Mouse (Mus musculus): ENCODE results near the gene Mas1. TPM values are rescaled to one million over a fixed set of nuclear protein-coding genes. Genes with fewer than 3 reads are reported as not detected.

Mas1 gene
- polyA plus RNA-seq (2014; fragmentation: Nextera tagmentation; extraction: Ambion mirVana) = 1.7 and 2.0 TPM in 2 replicates

GRCm38 (mm10) chr17:12868043-12868442, at the start of gene Mas1:
Gene Mas1 (minus strand): TSS chr17:12868143.
- WGBS = 13% methylated on average over 2 of the region's 2 CpGs
- Histone ChIP-seq H3K27ac (ENCODE audit: low read length) (no peak within 1 kb of the TSS; the same call in 1 of the 2 replicates), H3K4me3 (ENCODE audit: low read depth, low read length) (no peak within 1 kb of the TSS), H3K27me3 (ENCODE audit: control insufficient read depth, insufficient read depth, low read length) (no peaks in the 10 kb centered on the region), H3K4me2 (replicated peaks; ENCODE audit: low read depth, low read length) (no peak within 1 kb of the TSS), H3K4me1 (ENCODE audit: control insufficient read depth, insufficient read depth, low read length) (peaks cover 9% of the 10 kb centered on the region; the same call in 1 of the 2 replicates), H3K36me3 (ENCODE audit: control insufficient read depth, insufficient read depth, low read length) (no peaks in the 10 kb centered on the region), H3K9ac (replicated peaks; ENCODE audit: low read depth, low read length) (no peak within 1 kb of the TSS), H3K9me3 (ENCODE audit: control insufficient read depth, low read depth, low read length) (no peaks in the 10 kb centered on the region)
- no peak for ATAC-seq (ENCODE audit: insufficient number of reproducible peaks, insufficient read depth, low FRiP score, low read depth)

GRCm38 (mm10) chr17:12916588-12917380, 48.8 kb upstream of the Mas1 start:
- peak overlapping the region; percentile 69 for H3K4me2 ChIP-seq (replicated peaks; ENCODE audit: low read depth, low read length)
- H3K27me3 ChIP-seq (ENCODE audit: control insufficient read depth, insufficient read depth, low read length) = no peaks in the 10 kb centered on the region
- peaks cover 6% of the 10 kb centered on the region; the same call in 1 of the 2 replicates for H3K4me1 ChIP-seq (ENCODE audit: control insufficient read depth, insufficient read depth, low read length)
- H3K36me3 ChIP-seq (ENCODE audit: control insufficient read depth, insufficient read depth, low read length) = peaks cover 54% of the 10 kb centered on the region
- peak overlapping the region; percentile 92 for H3K27ac ChIP-seq (ENCODE audit: low read length)
- H3K4me3 ChIP-seq (ENCODE audit: low read depth, low read length) = peak overlapping the region; percentile 97
- H3K9ac ChIP-seq (replicated peaks; ENCODE audit: low read depth, low read length) = peak overlapping the region; percentile 99
- ATAC-seq (ENCODE audit: insufficient number of reproducible peaks, insufficient read depth, low FRiP score, low read depth) = peak; percentile 57; the same call in 1 of the 2 replicates
- H3K9me3 ChIP-seq (ENCODE audit: control insufficient read depth, low read depth, low read length) = no peaks in the 10 kb centered on the region
- 1% methylated on average over 40 of the region's 40 CpGs for WGBS

DNA sequence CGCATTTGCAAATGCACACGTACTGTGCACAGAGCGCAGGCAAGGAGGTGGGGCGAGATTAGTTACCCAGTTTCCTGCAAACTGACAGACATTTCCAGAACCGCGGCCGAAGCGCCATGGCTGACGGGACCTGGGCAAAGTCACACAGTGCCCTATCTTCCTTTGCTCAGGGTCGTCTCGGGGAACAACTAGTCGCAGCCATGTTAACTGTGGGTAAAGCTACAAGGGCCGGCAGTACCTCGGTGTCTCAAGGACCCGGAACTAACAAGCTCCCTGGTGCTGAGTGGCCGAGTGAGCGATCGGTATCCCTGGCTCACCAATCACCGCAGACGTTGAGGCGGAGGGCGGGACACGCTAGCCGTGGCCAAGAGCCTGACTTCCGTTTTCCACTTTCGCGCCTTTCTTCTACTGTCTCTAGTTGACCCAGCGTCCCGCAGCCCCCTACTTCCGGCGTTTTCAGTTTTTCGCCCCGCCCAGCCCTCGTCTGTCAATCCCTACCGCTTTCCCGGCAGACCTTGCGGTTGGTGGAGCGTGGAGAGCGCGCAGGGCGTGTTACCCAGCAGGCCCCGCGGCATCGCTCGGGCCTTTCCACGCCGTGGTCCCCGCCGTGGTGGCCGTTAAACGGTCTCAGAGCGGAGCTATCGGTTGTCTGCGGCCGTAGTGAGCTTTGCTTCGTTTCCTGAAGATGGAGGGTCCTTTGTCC, 48.1 kb upstream of the Mas1 start, which contains the start of gene Mrpl18:
Gene Mrpl18, minus strand, starts transcription at position 465 of the 703 bp plus-strand sequence.
- no peaks in the 10 kb centered on the region for H3K9me3 ChIP-seq (ENCODE audit: control insufficient read depth, low read depth, low read length)
- H3K4me3 ChIP-seq (ENCODE audit: low read depth, low read length) = peak within 1 kb of the TSS; percentile 97
- ATAC-seq (ENCODE audit: insufficient number of reproducible peaks, insufficient read depth, low FRiP score, low read depth) = peak; percentile 100
- peaks cover 6% of the 10 kb centered on the region; the same call in 1 of the 2 replicates for H3K4me1 ChIP-seq (ENCODE audit: control insufficient read depth, insufficient read depth, low read length)
- H3K9ac ChIP-seq (replicated peaks; ENCODE audit: low read depth, low read length) = peak within 1 kb of the TSS; percentile 99
- peak within 1 kb of the TSS; percentile 82 for H3K4me2 ChIP-seq (replicated peaks; ENCODE audit: low read depth, low read length)
- no peaks in the 10 kb centered on the region for H3K27me3 ChIP-seq (ENCODE audit: control insufficient read depth, insufficient read depth, low read length)
- H3K27ac ChIP-seq (ENCODE audit: low read length) = peak within 1 kb of the TSS; percentile 92
- under 1% methylated on average over 56 of the region's 56 CpGs for WGBS
- peaks cover 53% of the 10 kb centered on the region for H3K36me3 ChIP-seq (ENCODE audit: control insufficient read depth, insufficient read depth, low read length)

- no peak for ATAC-seq (ENCODE audit: insufficient number of reproducible peaks, insufficient read depth, low FRiP score, low read depth)
- Histone ChIP-seq H3K36me3 (ENCODE audit: control insufficient read depth, insufficient read depth, low read length) (peaks cover 53% of the 10 kb centered on the region), H3K9me3 (ENCODE audit: control insufficient read depth, low read depth, low read length) (no peaks in the 10 kb centered on the region), H3K4me2 (replicated peaks; ENCODE audit: low read depth, low read length) (peak within 1 kb of the TSS; percentile 82), H3K4me3 (ENCODE audit: low read depth, low read length) (peak within 1 kb of the TSS; percentile 97), H3K27me3 (ENCODE audit: control insufficient read depth, insufficient read depth, low read length) (no peaks in the 10 kb centered on the region), H3K9ac (replicated peaks; ENCODE audit: low read depth, low read length) (peak within 1 kb of the TSS; percentile 99), H3K27ac (ENCODE audit: low read length) (peak within 1 kb of the TSS; percentile 92), H3K4me1 (ENCODE audit: control insufficient read depth, insufficient read depth, low read length) (peaks cover 6% of the 10 kb centered on the region; the same call in 1 of the 2 replicates)
- under 1% methylated on average over 18 of the region's 18 CpGs for WGBS
Measured at GRCm38 (mm10) chr17:12915488-12915880, 47.5 kb upstream of the Mas1 start, which contains the start of gene Tcp1. Gene Tcp1 (plus strand): TSS chr17:12915701.

DNA sequence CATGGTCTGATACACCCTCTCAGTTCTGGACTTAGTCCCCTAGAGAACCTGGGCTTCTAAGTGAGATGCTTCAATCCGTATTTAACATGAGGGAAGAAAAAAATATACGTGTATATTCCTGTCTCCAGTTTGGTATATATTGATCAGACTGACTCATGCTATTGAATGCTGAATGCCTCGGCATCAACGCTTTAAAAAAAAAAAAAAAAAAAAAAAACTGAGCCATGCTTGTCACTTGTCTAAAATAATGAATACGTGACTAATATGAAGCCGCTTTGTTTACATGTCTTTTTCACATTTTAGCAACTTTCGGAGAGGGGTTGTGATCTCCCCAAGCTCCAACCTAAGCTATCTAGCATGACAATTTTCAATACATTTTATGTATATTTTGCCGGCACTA, 42.4 kb upstream of the Mas1 start:
- H3K9ac ChIP-seq (replicated peaks; ENCODE audit: low read depth, low read length) = no peak overlapping the region
- no peaks in the 10 kb centered on the region for H3K9me3 ChIP-seq (ENCODE audit: control insufficient read depth, low read depth, low read length)
- ATAC-seq (ENCODE audit: insufficient number of reproducible peaks, insufficient read depth, low FRiP score, low read depth) = no peak
- no peaks in the 10 kb centered on the region for H3K27me3 ChIP-seq (ENCODE audit: control insufficient read depth, insufficient read depth, low read length)
- peaks cover 32% of the 10 kb centered on the region for H3K36me3 ChIP-seq (ENCODE audit: control insufficient read depth, insufficient read depth, low read length)
- H3K4me1 ChIP-seq (ENCODE audit: control insufficient read depth, insufficient read depth, low read length) = no peaks in the 10 kb centered on the region
- WGBS = 86% methylated on average over 8 of the region's 8 CpGs
- H3K4me3 ChIP-seq (ENCODE audit: low read depth, low read length) = no peak overlapping the region
- no peak overlapping the region for H3K27ac ChIP-seq (ENCODE audit: low read length)
- no peak overlapping the region for H3K4me2 ChIP-seq (replicated peaks; ENCODE audit: low read depth, low read length)

- 78% methylated on average over 35 of the region's 35 CpGs for WGBS
- peaks cover 32% of the 10 kb centered on the region for H3K36me3 ChIP-seq (ENCODE audit: control insufficient read depth, insufficient read depth, low read length)
- H3K4me2 ChIP-seq (replicated peaks; ENCODE audit: low read depth, low read length) = no peak within 1 kb of the TSS
- H3K4me3 ChIP-seq (ENCODE audit: low read depth, low read length) = no peak within 1 kb of the TSS
- no peak within 1 kb of the TSS for H3K9ac ChIP-seq (replicated peaks; ENCODE audit: low read depth, low read length)
- H3K27ac ChIP-seq (ENCODE audit: low read length) = no peak within 1 kb of the TSS
- H3K9me3 ChIP-seq (ENCODE audit: control insufficient read depth, low read depth, low read length) = no peaks in the 10 kb centered on the region
- no peaks in the 10 kb centered on the region for H3K4me1 ChIP-seq (ENCODE audit: control insufficient read depth, insufficient read depth, low read length)
- H3K27me3 ChIP-seq (ENCODE audit: control insufficient read depth, insufficient read depth, low read length) = no peaks in the 10 kb centered on the region
- ATAC-seq (ENCODE audit: insufficient number of reproducible peaks, insufficient read depth, low FRiP score, low read depth) = no peak
Measured at GRCm38 (mm10) chr17:12909361-12910280, 41.7 kb upstream of the Mas1 start, which contains the start of gene Pnldc1. Gene Pnldc1 (minus strand): TSS chr17:12910230.

DNA sequence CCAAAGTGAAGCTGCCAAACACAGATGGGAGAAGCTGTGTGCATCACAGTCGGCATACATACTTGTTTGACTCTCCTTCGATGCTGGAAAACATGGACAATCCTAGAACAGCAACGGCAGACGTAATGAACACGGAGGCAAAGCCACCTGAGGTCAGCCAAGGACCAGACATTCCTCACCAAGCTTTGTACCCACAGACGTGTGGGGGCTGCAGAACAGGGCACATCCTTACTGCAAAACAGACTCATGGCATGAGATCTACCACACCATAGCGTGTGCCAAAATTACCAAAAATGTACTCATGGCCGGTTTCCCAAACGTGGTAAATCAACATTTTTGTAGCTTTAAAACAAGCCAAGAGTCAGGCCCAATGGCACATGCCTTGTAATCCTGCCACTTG, 38.5 kb upstream of the Mas1 start:
- Histone ChIP-seq H3K27ac (ENCODE audit: low read length) (no peak overlapping the region), H3K9me3 (ENCODE audit: control insufficient read depth, low read depth, low read length) (no peaks in the 10 kb centered on the region), H3K4me2 (replicated peaks; ENCODE audit: low read depth, low read length) (no peak overlapping the region), H3K4me3 (ENCODE audit: low read depth, low read length) (no peak overlapping the region), H3K27me3 (ENCODE audit: control insufficient read depth, insufficient read depth, low read length) (no peaks in the 10 kb centered on the region), H3K4me1 (ENCODE audit: control insufficient read depth, insufficient read depth, low read length) (no peaks in the 10 kb centered on the region), H3K36me3 (ENCODE audit: control insufficient read depth, insufficient read depth, low read length) (peaks cover 8% of the 10 kb centered on the region), H3K9ac (replicated peaks; ENCODE audit: low read depth, low read length) (no peak overlapping the region)
- WGBS = 83% methylated on average over 9 of the region's 9 CpGs
- no peak for ATAC-seq (ENCODE audit: insufficient number of reproducible peaks, insufficient read depth, low FRiP score, low read depth)

All from stomach, embryonic 14.5 days (tissue).